Mouse (Mus musculus): ENCODE data around the gene Krtap1-3. TPM values are rescaled to one million over a fixed set of nuclear protein-coding genes. Genes with fewer than 3 reads are reported as not detected.

The Krtap1-3 gene
- polyA plus RNA-seq, 1 experiment from 2014 or later, result not detected

- Histone ChIP-seq H3K4me1 (ENCODE audit: control insufficient read depth, insufficient read depth, low read length) (no peaks in the 10 kb centered on the region), H3K9me3 (replicated peaks; ENCODE audit: control insufficient read depth, low read length) (no peaks in the 10 kb centered on the region), H3K27ac (ENCODE audit: low read length) (no peak overlapping the region), H3K9ac (ENCODE audit: low read length) (peak overlapping the region; percentile 55; the same call in 1 of the 2 replicates), H3K4me2 (ENCODE audit: low read depth, low read length) (peak overlapping the region; percentile 47), H3K4me3 (replicated peaks; ENCODE audit: low read length) (no peak overlapping the region; the same call in 1 of the 2 replicates), H3K36me3 (ENCODE audit: control insufficient read depth, insufficient read depth, low read length) (no peaks in the 10 kb centered on the region), H3K27me3 (ENCODE audit: control insufficient read depth, insufficient read depth, low read length) (no peaks in the 10 kb centered on the region)
- WGBS, result 4% methylated on average over 7 of the region's 7 CpGs
- peak; percentile 82 for ATAC-seq (ENCODE audit: insufficient read depth, low FRiP score)
These were observed 17.0 kb downstream of the Krtap1-3 start for GRCm38 (mm10) chr11:99574106-99574505.

GRCm38 (mm10) chr11:99573164-99573563 lies 18.0 kb downstream of the Krtap1-3 start:
- Histone ChIP-seq H3K36me3 (ENCODE audit: control insufficient read depth, insufficient read depth, low read length) (no peaks in the 10 kb centered on the region), H3K27me3 (ENCODE audit: control insufficient read depth, insufficient read depth, low read length) (no peaks in the 10 kb centered on the region), H3K27ac (ENCODE audit: low read length) (no peak overlapping the region), H3K4me3 (replicated peaks; ENCODE audit: low read length) (no peak overlapping the region), H3K9me3 (replicated peaks; ENCODE audit: control insufficient read depth, low read length) (no peaks in the 10 kb centered on the region), H3K9ac (ENCODE audit: low read length) (no peak overlapping the region), H3K4me2 (ENCODE audit: low read depth, low read length) (no peak overlapping the region), H3K4me1 (ENCODE audit: control insufficient read depth, insufficient read depth, low read length) (no peaks in the 10 kb centered on the region)
- 58% methylated on average over 4 of the region's 4 CpGs for WGBS
- ATAC-seq (ENCODE audit: insufficient read depth, low FRiP score), result no peak

DNA sequence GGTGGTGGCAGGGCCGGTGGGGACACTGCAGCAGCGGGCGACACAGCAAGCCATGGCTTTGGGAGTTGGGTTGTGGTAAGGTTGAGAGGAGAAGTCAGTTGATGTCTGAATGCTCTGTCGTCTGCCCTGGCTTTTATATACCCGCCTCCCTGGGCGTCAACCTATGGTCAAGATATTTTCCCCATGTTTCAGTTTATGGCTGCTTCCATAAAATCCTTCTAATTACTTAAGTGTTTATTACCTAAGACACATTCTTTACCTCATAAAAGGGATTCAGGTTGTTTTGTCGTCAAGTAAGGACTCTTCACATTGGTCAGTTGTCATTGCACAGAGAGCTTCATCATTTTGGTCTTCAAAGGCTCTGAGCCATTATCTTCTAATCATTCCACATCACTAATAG lies 24.6 kb downstream of the Krtap1-3 start, which contains the start of gene Krtap3-1:
Gene Krtap3-1 (minus strand): TSS at position 101 of the 400 bp plus-strand sequence.
- WGBS, result 90% methylated on average over 7 of the region's 7 CpGs

DNA sequence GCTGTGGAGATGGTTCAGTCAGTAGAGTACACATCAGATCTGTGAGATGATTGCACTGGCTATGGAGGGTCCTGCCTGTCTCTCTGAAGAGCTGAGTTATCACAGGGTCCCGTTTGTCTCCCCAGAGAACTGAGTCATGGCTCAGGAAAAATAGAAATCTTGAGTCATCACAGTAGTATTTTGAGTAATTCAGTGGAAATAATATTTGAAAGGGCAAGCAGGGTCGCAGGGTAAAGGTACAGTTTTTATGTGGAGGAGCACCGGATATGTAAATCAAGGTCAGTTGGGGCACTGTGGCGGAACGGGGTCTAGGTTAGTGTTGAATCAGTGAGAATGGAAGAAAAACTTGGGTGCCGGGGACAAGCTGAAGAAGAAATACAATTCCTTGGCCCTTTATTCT lies 28.6 kb downstream of the Krtap1-3 start:
- H3K9me3 ChIP-seq (replicated peaks; ENCODE audit: control insufficient read depth, low read length), result no peaks in the 10 kb centered on the region
- H3K4me3 ChIP-seq (replicated peaks; ENCODE audit: low read length), result no peak overlapping the region
- H3K9ac ChIP-seq (ENCODE audit: low read length), result no peak overlapping the region
- H3K27ac ChIP-seq (ENCODE audit: low read length), result no peak overlapping the region
- no peak overlapping the region for H3K4me2 ChIP-seq (ENCODE audit: low read depth, low read length)
- H3K4me1 ChIP-seq (ENCODE audit: control insufficient read depth, insufficient read depth, low read length), result no peaks in the 10 kb centered on the region
- 81% methylated on average over 6 of the region's 6 CpGs for WGBS
- H3K36me3 ChIP-seq (ENCODE audit: control insufficient read depth, insufficient read depth, low read length), result no peaks in the 10 kb centered on the region
- H3K27me3 ChIP-seq (ENCODE audit: control insufficient read depth, insufficient read depth, low read length), result no peaks in the 10 kb centered on the region
- ATAC-seq (ENCODE audit: insufficient read depth, low FRiP score), result no peak

More for the DNA sequence above, 24.6 kb downstream of the Krtap1-3 start, which contains the start of gene Krtap3-1:
- H3K27ac ChIP-seq (ENCODE audit: low read length), result no peak within 1 kb of the TSS
- no peak within 1 kb of the TSS for H3K4me2 ChIP-seq (ENCODE audit: low read depth, low read length)
- no peak for ATAC-seq (ENCODE audit: insufficient read depth, low FRiP score)
- H3K9ac ChIP-seq (ENCODE audit: low read length), result no peak within 1 kb of the TSS
- no peak within 1 kb of the TSS for H3K4me3 ChIP-seq (replicated peaks; ENCODE audit: low read length)
- H3K4me1 ChIP-seq (ENCODE audit: control insufficient read depth, insufficient read depth, low read length), result no peaks in the 10 kb centered on the region
- H3K36me3 ChIP-seq (ENCODE audit: control insufficient read depth, insufficient read depth, low read length), result no peaks in the 10 kb centered on the region
- H3K9me3 ChIP-seq (replicated peaks; ENCODE audit: control insufficient read depth, low read length), result no peaks in the 10 kb centered on the region
- no peaks in the 10 kb centered on the region for H3K27me3 ChIP-seq (ENCODE audit: control insufficient read depth, insufficient read depth, low read length)

GRCm38 (mm10) chr11:99559366-99559765 lies 31.8 kb downstream of the Krtap1-3 start, which contains the start of gene Gm11939:
Gene Gm11939, minus strand, starts transcription at chr11:99559466.
- ATAC-seq (ENCODE audit: insufficient read depth, low FRiP score), result no peak
- H3K4me2 ChIP-seq (ENCODE audit: low read depth, low read length), result no peak within 1 kb of the TSS
- no peaks in the 10 kb centered on the region for H3K4me1 ChIP-seq (ENCODE audit: control insufficient read depth, insufficient read depth, low read length)
- WGBS, result 85% methylated on average over 9 of the region's 9 CpGs
- H3K27me3 ChIP-seq (ENCODE audit: control insufficient read depth, insufficient read depth, low read length), result no peaks in the 10 kb centered on the region
- H3K27ac ChIP-seq (ENCODE audit: low read length), result no peak within 1 kb of the TSS
- H3K9ac ChIP-seq (ENCODE audit: low read length), result no peak within 1 kb of the TSS
- no peaks in the 10 kb centered on the region for H3K36me3 ChIP-seq (ENCODE audit: control insufficient read depth, insufficient read depth, low read length)
- no peak within 1 kb of the TSS for H3K4me3 ChIP-seq (replicated peaks; ENCODE audit: low read length)
- H3K9me3 ChIP-seq (replicated peaks; ENCODE audit: control insufficient read depth, low read length), result no peaks in the 10 kb centered on the region

GRCm38 (mm10) chr11:99557976-99558745 lies 33.0 kb downstream of the Krtap1-3 start:
- H3K4me2 ChIP-seq (ENCODE audit: low read depth, low read length), result no peak overlapping the region
- 47% methylated on average over 3 of the region's 3 CpGs for WGBS
- no peaks in the 10 kb centered on the region for H3K9me3 ChIP-seq (replicated peaks; ENCODE audit: control insufficient read depth, low read length)
- H3K4me1 ChIP-seq (ENCODE audit: control insufficient read depth, insufficient read depth, low read length), result no peaks in the 10 kb centered on the region
- no peaks in the 10 kb centered on the region for H3K36me3 ChIP-seq (ENCODE audit: control insufficient read depth, insufficient read depth, low read length)
- no peak overlapping the region for H3K4me3 ChIP-seq (replicated peaks; ENCODE audit: low read length)
- no peak overlapping the region for H3K9ac ChIP-seq (ENCODE audit: low read length)
- no peaks in the 10 kb centered on the region for H3K27me3 ChIP-seq (ENCODE audit: control insufficient read depth, insufficient read depth, low read length)
- no peak overlapping the region for H3K27ac ChIP-seq (ENCODE audit: low read length)
- no peak for ATAC-seq (ENCODE audit: insufficient read depth, low FRiP score)

DNA sequence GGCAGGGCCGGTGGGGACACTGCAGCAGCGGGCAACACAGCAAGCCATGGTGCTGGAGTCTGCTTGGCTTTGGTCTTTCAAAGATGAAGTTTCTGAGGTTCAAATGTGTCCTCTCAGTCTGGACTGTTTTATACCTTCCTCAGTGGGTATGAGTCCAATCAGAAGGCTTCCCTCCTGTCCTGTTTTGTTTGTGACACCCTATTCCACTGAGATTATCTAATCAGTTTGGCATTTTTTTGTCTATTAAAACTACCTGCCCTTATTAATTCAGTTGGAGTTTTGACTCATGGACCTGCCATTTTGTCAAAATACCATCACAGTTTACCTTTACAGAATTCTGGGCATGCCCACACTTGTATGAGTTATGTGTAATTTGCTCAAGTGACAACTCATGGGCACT lies 34.4 kb downstream of the Krtap1-3 start, which contains the start of gene Krtap3-2:
Gene Krtap3-2 (minus strand): TSS at position 101 of the 400 bp plus-strand sequence.
- 88% methylated on average over 1 of the region's 2 CpGs for WGBS
- no peak for ATAC-seq (ENCODE audit: insufficient read depth, low FRiP score)

GRCm38 (mm10) chr11:99556195-99556594 lies 34.9 kb downstream of the Krtap1-3 start:
- H3K9me3 ChIP-seq (replicated peaks; ENCODE audit: control insufficient read depth, low read length), result no peaks in the 10 kb centered on the region
- H3K4me3 ChIP-seq (replicated peaks; ENCODE audit: low read length), result no peak overlapping the region
- no peak for ATAC-seq (ENCODE audit: insufficient read depth, low FRiP score)
- no peaks in the 10 kb centered on the region for H3K36me3 ChIP-seq (ENCODE audit: control insufficient read depth, insufficient read depth, low read length)
- H3K27ac ChIP-seq (ENCODE audit: low read length), result no peak overlapping the region
- 89% methylated on average over 2 of the region's 2 CpGs for WGBS
- no peaks in the 10 kb centered on the region for H3K4me1 ChIP-seq (ENCODE audit: control insufficient read depth, insufficient read depth, low read length)
- H3K9ac ChIP-seq (ENCODE audit: low read length), result no peak overlapping the region
- H3K27me3 ChIP-seq (ENCODE audit: control insufficient read depth, insufficient read depth, low read length), result no peaks in the 10 kb centered on the region
- H3K4me2 ChIP-seq (ENCODE audit: low read depth, low read length), result no peak overlapping the region

More for the DNA sequence above, 34.4 kb downstream of the Krtap1-3 start, which contains the start of gene Krtap3-2:
- Histone ChIP-seq H3K4me2 (ENCODE audit: low read depth, low read length) (no peak within 1 kb of the TSS), H3K4me1 (ENCODE audit: control insufficient read depth, insufficient read depth, low read length) (no peaks in the 10 kb centered on the region), H3K36me3 (ENCODE audit: control insufficient read depth, insufficient read depth, low read length) (no peaks in the 10 kb centered on the region), H3K9me3 (replicated peaks; ENCODE audit: control insufficient read depth, low read length) (no peaks in the 10 kb centered on the region), H3K4me3 (replicated peaks; ENCODE audit: low read length) (no peak within 1 kb of the TSS), H3K27me3 (ENCODE audit: control insufficient read depth, insufficient read depth, low read length) (no peaks in the 10 kb centered on the region), H3K9ac (ENCODE audit: low read length) (no peak within 1 kb of the TSS), H3K27ac (ENCODE audit: low read length) (no peak within 1 kb of the TSS)

- Histone ChIP-seq H3K4me3 (replicated peaks; ENCODE audit: low read length) (no peak within 1 kb of the TSS), H3K27me3 (ENCODE audit: control insufficient read depth, insufficient read depth, low read length) (no peaks in the 10 kb centered on the region), H3K36me3 (ENCODE audit: control insufficient read depth, insufficient read depth, low read length) (no peaks in the 10 kb centered on the region), H3K27ac (ENCODE audit: low read length) (no peak within 1 kb of the TSS), H3K4me1 (ENCODE audit: control insufficient read depth, insufficient read depth, low read length) (no peaks in the 10 kb centered on the region), H3K9me3 (replicated peaks; ENCODE audit: control insufficient read depth, low read length) (no peaks in the 10 kb centered on the region; the same call in 1 of the 2 replicates), H3K9ac (ENCODE audit: low read length) (no peak within 1 kb of the TSS), H3K4me2 (ENCODE audit: low read depth, low read length) (no peak within 1 kb of the TSS)
- no peak for ATAC-seq (ENCODE audit: insufficient read depth, low FRiP score)
- WGBS, result 68% methylated on average over 4 of the region's 4 CpGs
These were observed 40.4 kb downstream of the Krtap1-3 start, which contains the start of gene Krtap3-3 for GRCm38 (mm10) chr11:99550765-99551164. Gene Krtap3-3, minus strand, starts transcription at chr11:99550865.
